Mouse (Mus musculus) liver, adult 2 months (tissue): ENCODE data around the gene Hoxc4. TPM values are rescaled to one million over a fixed set of nuclear protein-coding genes. Genes with fewer than 3 reads are reported as not detected.

Experiments
- DNase-seq: peaks from one replicate; pipeline ENCODE4 v3.0.0-alpha.2; 2011; ENCODE audit warnings: low read depth, low spot score; ENCODE audit errors: extremely low read depth
- H3K27ac ChIP-seq: fragments of 200-500 bp; replicated peaks from 2 replicates; pipeline ENCODE4 v1.5.1; 2012; ENCODE audit warnings: low read depth, mild to moderate bottlenecking, control low read depth, inconsistent platforms, low read length; ENCODE audit not compliant: insufficient read depth
- H3K27me3 ChIP-seq: fragments of 200-500 bp; 2 replicates; pipeline ENCODE4 v1.6.1; 2012; ENCODE audit warnings: mild to moderate bottlenecking, moderate library complexity, low read length, inconsistent platforms; ENCODE audit not compliant: control insufficient read depth, insufficient read depth
- H3K36me3 ChIP-seq: fragments of 200-500 bp; 2 replicates; pipeline ENCODE4 v1.6.1; 2012; ENCODE audit warnings: low read length, inconsistent platforms; ENCODE audit not compliant: control insufficient read depth, insufficient read depth
- H3K4me1 ChIP-seq: fragments of 200-500 bp; 2 replicates; pipeline ENCODE4 v1.6.1; 2011; ENCODE audit warnings: low read length; ENCODE audit not compliant: control insufficient read depth, insufficient read depth
- H3K4me3 ChIP-seq: fragments of 200-500 bp; 2 replicates; pipeline ENCODE4 v1.5.1; 2011; ENCODE audit warnings: low read depth, mild to moderate bottlenecking, control low read depth, low read length, moderate library complexity; ENCODE audit not compliant: insufficient read depth
- H3K79me2 ChIP-seq: fragments of 200-500 bp; 2 replicates; pipeline ENCODE4 v1.6.1; 2012; ENCODE audit warnings: inconsistent platforms, mild to moderate bottlenecking, low read length, moderate library complexity; ENCODE audit not compliant: control insufficient read depth, insufficient read depth
- H3K9ac ChIP-seq: fragments of 200-500 bp; 2 replicates; pipeline ENCODE4 v1.6.1; 2012; ENCODE audit warnings: low read depth, mild to moderate bottlenecking, control low read depth, inconsistent platforms, low read length
- CTCF ChIP-seq: fragments of 200-500 bp; IDR thresholded peaks from 2 replicates; pipeline ENCODE4 v1.5.1; 2011; ENCODE audit warnings: low read depth, low read length, control low read depth
- POLR2A ChIP-seq: fragments of 200-500 bp; IDR thresholded peaks from 2 replicates; pipeline ENCODE4 v1.6.1; 2011; ENCODE audit warnings: low read length, control low read depth; ENCODE audit not compliant: insufficient read depth; ENCODE audit errors: extremely low read depth
- WGBS: fragments of 180-500 bp; shearing (Covaris S2); methylation state at CpG from one replicate; pipeline ENCODE4 v1.1.7; 2018; 5-methylcytosine and 5-hydroxymethylcytosine counted together
- polyA plus RNA-seq: library from polyadenylated mRNA; depleted of rRNA; stranded (reverse); fragments of >200 nt; gene quantifications from 2 replicates; pipeline ENCODE4 v1.2.3, GENCODE M21; 2012
- total RNA-seq: library from RNA; depleted of rRNA; stranded (reverse); fragments of >200 nt; gene quantifications from 2 replicates; pipeline ENCODE4 v1.2.3, GENCODE M21; 2014

The Hoxc4 gene
- total and polyA plus RNA-seq, 2 experiments, result not detected

DNA sequence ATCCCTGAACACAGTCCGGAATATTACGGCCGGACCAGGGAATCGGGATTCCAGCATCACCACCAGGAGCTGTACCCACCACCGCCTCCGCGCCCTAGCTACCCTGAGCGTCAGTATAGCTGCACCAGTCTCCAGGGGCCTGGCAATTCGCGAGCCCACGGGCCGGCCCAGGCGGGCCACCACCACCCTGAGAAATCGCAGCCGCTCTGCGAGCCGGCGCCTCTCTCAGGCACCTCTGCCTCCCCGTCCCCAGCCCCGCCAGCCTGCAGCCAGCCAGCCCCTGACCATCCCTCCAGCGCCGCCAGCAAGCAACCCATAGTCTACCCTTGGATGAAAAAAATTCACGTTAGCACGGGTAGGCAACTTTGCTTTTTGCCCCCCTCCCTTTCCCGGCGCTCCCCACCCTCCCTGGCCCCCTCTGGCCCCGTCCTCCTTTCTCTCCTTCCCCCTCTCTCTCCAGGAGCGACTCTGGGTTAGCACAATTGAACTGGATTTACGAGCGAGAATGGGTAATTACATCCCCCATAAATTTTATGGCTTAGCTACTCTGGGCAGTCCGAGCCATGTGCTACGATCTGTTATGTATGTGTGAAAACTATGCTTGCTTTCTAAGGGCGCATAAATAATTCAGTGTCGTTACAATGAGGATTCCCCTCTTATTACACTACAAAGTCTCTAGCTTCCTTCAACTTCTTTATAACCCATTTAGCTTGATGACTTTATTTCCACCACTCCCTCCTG lies 16.2 kb downstream of the Hoxc4 start:
- TF ChIP-seq CTCF (no peak), POLR2A (no peak)
- Histone ChIP-seq H3K27me3 (peaks cover 34% of the 10 kb centered on the region; the same call in 1 of the 2 replicates), H3K36me3 (no peaks in the 10 kb centered on the region), H3K9ac (no peak overlapping the region), H3K4me1 (no peaks in the 10 kb centered on the region), H3K27ac (no peak overlapping the region), H3K79me2 (no peaks in the 10 kb centered on the region), H3K4me3 (no peak overlapping the region)
- WGBS, result 4% methylated on average over 33 of the region's 34 CpGs
- DNase-seq, result no peak

DNA sequence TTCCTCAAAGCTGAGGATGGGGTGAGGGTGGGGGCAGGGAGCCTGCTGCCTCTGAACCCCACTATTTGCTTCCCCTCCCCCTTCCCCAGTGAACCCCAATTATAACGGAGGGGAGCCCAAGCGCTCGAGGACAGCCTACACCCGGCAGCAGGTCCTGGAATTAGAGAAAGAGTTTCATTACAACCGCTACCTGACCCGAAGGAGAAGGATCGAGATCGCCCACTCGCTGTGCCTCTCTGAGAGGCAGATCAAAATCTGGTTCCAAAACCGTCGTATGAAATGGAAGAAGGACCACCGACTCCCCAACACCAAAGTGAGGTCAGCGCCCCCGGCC lies 16.8 kb downstream of the Hoxc4 start:
- Histone ChIP-seq H3K4me3 (no peak overlapping the region), H3K9ac (no peak overlapping the region), H3K4me1 (no peaks in the 10 kb centered on the region), H3K36me3 (no peaks in the 10 kb centered on the region), H3K27ac (no peak overlapping the region), H3K27me3 (peaks cover 32% of the 10 kb centered on the region; the same call in 1 of the 2 replicates), H3K79me2 (no peaks in the 10 kb centered on the region)
- TF ChIP-seq POLR2A (no peak), CTCF (no peak)
- 4% methylated on average over 14 of the region's 14 CpGs for WGBS
- DNase-seq, result no peak

DNA sequence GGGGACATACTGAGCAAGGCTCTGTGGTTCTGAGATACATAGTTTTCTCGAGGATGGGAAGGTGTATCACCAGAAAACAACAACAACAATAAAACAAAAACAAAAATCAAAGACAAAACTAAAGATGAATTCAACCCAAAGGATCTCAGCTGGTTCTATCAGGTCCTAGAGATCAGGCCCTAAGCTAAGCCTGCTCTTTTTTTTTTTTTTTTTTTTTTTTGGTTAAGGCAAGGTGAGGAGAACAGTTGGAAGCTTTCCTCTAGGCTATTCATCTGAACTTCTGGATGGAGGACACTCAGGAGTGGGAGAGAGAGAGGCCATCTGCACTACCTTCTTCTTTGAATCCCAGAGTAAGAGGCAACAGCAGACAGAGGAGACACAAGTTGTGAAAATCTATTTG lies 18.8 kb downstream of the Hoxc4 start:
- 44% methylated on average over 1 of the region's 1 CpGs for WGBS
- Histone ChIP-seq H3K9ac (no peak overlapping the region), H3K27me3 (peaks cover 34% of the 10 kb centered on the region; the same call in 1 of the 2 replicates), H3K79me2 (no peaks in the 10 kb centered on the region), H3K4me3 (no peak overlapping the region), H3K27ac (no peak overlapping the region), H3K4me1 (no peaks in the 10 kb centered on the region), H3K36me3 (no peaks in the 10 kb centered on the region)
- TF ChIP-seq POLR2A (no peak), CTCF (no peak)
- no peak for DNase-seq

DNA sequence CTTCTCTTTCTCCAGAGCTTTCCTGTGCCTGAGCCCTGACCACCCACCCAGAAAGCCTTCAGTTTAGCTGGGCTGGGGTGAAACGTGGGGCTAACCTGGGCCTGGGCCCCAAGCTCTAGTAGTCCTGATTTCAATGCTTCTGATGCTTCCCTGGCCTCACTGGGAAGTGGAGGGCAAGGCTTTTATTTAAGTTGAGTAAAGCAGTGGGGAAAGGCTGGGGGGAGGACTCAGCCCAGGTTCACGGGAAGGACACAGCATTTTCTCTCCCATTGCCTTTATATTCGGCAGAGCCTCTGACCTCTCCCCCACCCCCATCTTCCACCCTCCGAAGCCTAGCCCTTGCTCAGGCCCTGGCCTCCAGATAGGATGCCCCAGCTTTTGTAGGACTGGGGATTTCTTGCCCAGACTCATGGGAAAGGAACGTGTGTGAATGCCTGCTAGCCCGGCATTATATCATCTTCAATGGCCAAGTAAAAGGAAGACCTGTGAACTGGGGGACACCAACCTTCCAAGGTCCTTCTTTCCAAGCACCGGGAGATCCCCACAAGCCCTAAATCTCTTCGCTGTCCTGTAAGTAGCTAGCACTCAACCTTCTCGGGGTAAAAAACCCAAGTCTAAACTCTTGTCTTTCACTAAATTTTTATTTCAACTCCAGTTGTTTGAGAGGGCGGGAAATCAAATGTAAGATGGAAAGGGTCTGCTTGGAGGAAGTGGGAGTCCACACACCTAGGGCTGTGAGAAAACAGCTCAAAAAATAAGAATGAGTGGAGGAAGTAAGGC lies 20.2 kb downstream of the Hoxc4 start:
- DNase-seq, result no peak
- Histone ChIP-seq H3K79me2 (no peaks in the 10 kb centered on the region), H3K4me3 (no peak overlapping the region), H3K9ac (no peak overlapping the region), H3K4me1 (no peaks in the 10 kb centered on the region), H3K27ac (no peak overlapping the region), H3K36me3 (no peaks in the 10 kb centered on the region), H3K27me3 (peaks cover 28% of the 10 kb centered on the region; the same call in 1 of the 2 replicates)
- 39% methylated on average over 10 of the region's 10 CpGs for WGBS
- TF ChIP-seq CTCF, result no peak
- no peak for TF ChIP-seq POLR2A

DNA sequence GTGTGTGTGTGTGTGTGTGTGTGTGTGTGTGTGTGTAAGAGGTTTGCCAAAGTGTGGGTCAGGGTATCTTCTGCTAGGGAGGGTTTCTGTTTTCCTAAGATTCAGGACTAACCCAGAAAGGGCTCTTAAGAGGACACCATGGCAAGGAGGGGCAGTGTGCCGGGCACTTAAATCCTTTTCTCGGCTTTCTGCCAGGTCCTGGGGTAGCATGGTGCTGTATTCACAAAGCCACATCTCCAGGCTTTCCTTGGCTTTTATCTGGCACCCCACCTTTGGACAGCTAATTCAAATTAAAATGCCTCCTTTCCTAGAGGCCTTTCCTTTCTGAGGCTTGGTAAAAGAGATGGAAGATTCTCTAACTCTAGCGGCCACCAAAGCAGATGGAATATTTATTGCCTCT lies 20.9 kb downstream of the Hoxc4 start:
- Histone ChIP-seq H3K4me1 (no peaks in the 10 kb centered on the region), H3K27ac (no peak overlapping the region), H3K4me3 (no peak overlapping the region), H3K36me3 (no peaks in the 10 kb centered on the region), H3K9ac (no peak overlapping the region), H3K79me2 (no peaks in the 10 kb centered on the region), H3K27me3 (peaks cover 23% of the 10 kb centered on the region; the same call in 1 of the 2 replicates)
- TF ChIP-seq CTCF, result no peak
- 25% methylated on average over 3 of the region's 3 CpGs for WGBS
- DNase-seq, result no peak

DNA sequence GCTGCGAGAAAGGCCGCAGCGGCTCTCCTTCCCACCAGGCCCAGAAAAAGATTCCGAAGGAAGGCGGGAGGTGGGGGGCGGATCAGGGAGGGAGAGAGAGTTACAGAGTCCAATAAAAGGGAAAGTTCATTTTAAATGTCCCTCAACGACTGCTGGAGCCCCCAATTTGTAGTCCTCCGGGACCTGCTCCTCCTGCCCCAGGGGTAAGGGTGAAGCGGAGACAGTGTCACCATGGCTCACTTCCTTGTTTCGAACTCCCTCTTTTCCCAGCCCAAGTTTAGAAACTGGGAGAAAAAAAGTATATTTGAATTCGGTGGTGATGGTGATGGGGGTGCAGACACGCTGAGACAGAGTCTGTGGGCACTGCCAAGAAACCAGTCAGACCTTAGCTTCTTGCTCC lies 21.9 kb downstream of the Hoxc4 start:
- Histone ChIP-seq H3K36me3 (no peaks in the 10 kb centered on the region), H3K79me2 (no peaks in the 10 kb centered on the region), H3K4me3 (no peak overlapping the region), H3K4me1 (no peaks in the 10 kb centered on the region), H3K27ac (no peak overlapping the region), H3K9ac (no peak overlapping the region), H3K27me3 (peaks cover 14% of the 10 kb centered on the region; the same call in 1 of the 2 replicates)
- 20% methylated on average over 12 of the region's 12 CpGs for WGBS
- TF ChIP-seq POLR2A, result no peak
- no peak for TF ChIP-seq CTCF
- no peak for DNase-seq
